Mouse (Mus musculus) megakaryocyte, embryonic 14.5 days (primary cell): ENCODE data around the gene Zfp68. TPM values are rescaled to one million over a fixed set of nuclear protein-coding genes. Genes with fewer than 3 reads are reported as not detected.
"Not testable (repeated sequence)": the region's sequence is repeated elsewhere in the genome, so short reads cannot be mapped to it uniquely, and the experiment has no call there.

ENCODE experiments used
- H3K27me3 ChIP-seq: replicated peaks from 2 replicates; pipeline ENCODE3; 2012; ENCODE audit warnings: inconsistent platforms
- H3K36me3 ChIP-seq: replicated peaks from 2 replicates; pipeline ENCODE3; 2012; ENCODE audit warnings: low read length, inconsistent platforms, mixed read lengths
- H3K4me1 ChIP-seq: 2 replicates; pipeline ENCODE4 v1.6.1; 2012; ENCODE audit warnings: inconsistent platforms
- H3K4me3 ChIP-seq: replicated peaks from 2 replicates; pipeline ENCODE3; 2012; ENCODE audit warnings: moderate library complexity, mild to moderate bottlenecking, inconsistent platforms
- H3K9me3 ChIP-seq: 2 replicates; pipeline ENCODE4 v1.6.1; 2012; ENCODE audit warnings: inconsistent platforms
- FLI1 ChIP-seq: IDR thresholded peaks from 2 replicates; pipeline ENCODE4 v1.6.1; 2012; ENCODE audit warnings: low read length, inconsistent platforms, mixed read lengths
- GATA1 ChIP-seq: IDR thresholded peaks from 3 replicates; pipeline ENCODE4 v1.6.1; 2012; ENCODE audit warnings: mixed read lengths, low read length, inconsistent platforms, borderline replicate concordance
- polyA plus RNA-seq: library from polyadenylated mRNA; stranded (reverse); fragments of >175 nt; gene quantifications from 2 replicates; pipeline ENCODE4 v1.2.3, GENCODE M21; 2012; ENCODE audit warnings: low replicate concordance; ENCODE audit not compliant: insufficient read depth

Zfp68 gene
- polyA plus RNA-seq, 1 experiment: 1.1 TPM

- no peaks in the 10 kb centered on the region for H3K27me3 ChIP-seq
- peaks cover 15% of the 10 kb centered on the region for H3K36me3 ChIP-seq
- peak within 1 kb of the TSS; percentile 94 for H3K4me3 ChIP-seq
- peaks cover 58% of the 10 kb centered on the region for H3K4me1 ChIP-seq
- no peak for TF ChIP-seq FLI1
- no peak for TF ChIP-seq GATA1
- peaks cover 3% of the 10 kb centered on the region; the same call in 1 of the 2 replicates for H3K9me3 ChIP-seq
Measured at GRCm38 (mm10) chr5:138622645-138623477, 3.3 kb upstream of the Zfp68 start, which contains the start of gene A430033K04Rik. A430033K04Rik (plus strand) TSS chr5:138622859.

DNA sequence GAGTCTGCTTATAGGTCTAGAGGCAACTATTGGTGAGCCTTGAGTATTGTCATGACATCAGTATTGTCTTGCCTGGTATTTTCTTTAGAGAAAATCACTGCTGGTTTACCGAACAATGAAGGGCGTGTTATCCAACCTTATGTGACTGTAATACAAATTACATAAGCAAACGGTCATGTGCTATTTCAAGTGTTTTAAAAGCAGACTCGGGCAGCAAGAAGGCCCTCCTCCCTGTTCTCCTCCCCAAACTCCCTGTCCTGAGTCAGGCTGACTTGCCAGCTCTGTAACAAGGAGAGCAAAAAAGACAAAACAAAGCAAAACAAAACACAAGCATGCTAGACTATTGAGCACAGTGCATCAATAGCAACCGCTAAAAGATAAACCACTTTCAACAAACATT lies 1.3 kb upstream of the Zfp68 start:
- Histone ChIP-seq H3K9me3 (peaks cover 11% of the 10 kb centered on the region), H3K36me3 (peaks cover 30% of the 10 kb centered on the region), H3K4me3 (peak overlapping the region; percentile 23), H3K4me1 (peaks cover 62% of the 10 kb centered on the region), H3K27me3 (no peaks in the 10 kb centered on the region)
- TF ChIP-seq FLI1 (no peak), GATA1 (no peak)

DNA sequence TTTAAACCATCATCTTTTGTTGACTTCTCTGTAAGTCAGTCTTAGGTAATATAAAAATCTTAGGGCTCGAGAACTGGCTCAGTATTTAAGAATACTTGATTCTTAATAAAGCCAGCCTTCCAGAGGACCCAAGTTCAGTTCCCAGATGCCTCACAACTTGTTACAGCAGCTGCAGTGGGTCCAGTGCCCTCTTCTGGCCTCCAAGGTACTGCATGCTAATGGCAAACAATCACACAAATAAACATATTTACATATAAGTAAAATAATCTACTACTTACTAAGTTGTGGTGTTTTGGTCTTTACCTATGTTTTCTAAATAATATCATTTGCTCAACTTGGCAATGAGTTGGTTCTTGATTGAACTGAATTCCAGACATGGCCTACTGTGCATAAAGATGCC lies 1.2 kb downstream of the Zfp68 start:
- Histone ChIP-seq H3K9me3 (peaks cover 24% of the 10 kb centered on the region), H3K36me3 (peaks cover 50% of the 10 kb centered on the region), H3K4me1 (peaks cover 47% of the 10 kb centered on the region), H3K27me3 (no peaks in the 10 kb centered on the region), H3K4me3 (peak overlapping the region; percentile 100)
- TF ChIP-seq GATA1: no peak

GRCm38 (mm10) chr5:138587396-138587795 lies 32.2 kb downstream of the Zfp68 start:
- Histone ChIP-seq H3K4me3 (no peak overlapping the region), H3K36me3 (no peaks in the 10 kb centered on the region), H3K9me3 (peaks cover 21% of the 10 kb centered on the region), H3K4me1 (no peaks in the 10 kb centered on the region), H3K27me3 (no peaks in the 10 kb centered on the region)
- no peak for TF ChIP-seq FLI1
- TF ChIP-seq GATA1: no peak

GRCm38 (mm10) chr5:138571623-138572022 lies 47.9 kb downstream of the Zfp68 start:
- Histone ChIP-seq H3K36me3 (no peaks in the 10 kb centered on the region), H3K9me3 (peaks cover 12% of the 10 kb centered on the region), H3K4me1 (no peaks in the 10 kb centered on the region), H3K4me3 (no peak overlapping the region), H3K27me3 (no peaks in the 10 kb centered on the region)
- TF ChIP-seq FLI1 (no peak), GATA1 (no peak)

DNA sequence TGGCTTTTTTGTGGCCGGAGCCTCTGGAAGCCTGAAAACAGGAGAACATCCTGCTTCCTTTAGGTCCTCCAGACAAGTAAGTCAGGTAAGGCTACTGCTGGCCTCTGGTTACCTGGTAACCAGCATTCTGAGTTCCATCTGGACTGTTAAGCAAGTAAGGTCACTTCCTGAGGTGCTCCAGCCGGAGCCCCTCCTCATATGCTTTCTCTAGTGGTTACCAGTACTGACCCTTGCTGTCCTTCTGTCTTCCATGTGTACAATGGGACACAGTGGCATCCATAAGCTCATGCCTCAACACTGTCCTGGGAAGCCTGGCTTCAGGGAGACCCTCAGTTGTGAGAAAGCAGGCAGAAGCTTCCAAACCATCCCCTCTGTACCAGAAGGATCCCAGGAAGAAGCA lies 54.9 kb downstream of the Zfp68 start, which contains the start of gene 1700123K08Rik:
1700123K08Rik (minus strand) TSS at position 101 of the 400 bp plus-strand sequence.
- not testable (repeated sequence) for H3K4me1 ChIP-seq, H3K4me3 ChIP-seq, H3K27me3 ChIP-seq, H3K9me3 ChIP-seq, H3K36me3 ChIP-seq

Other genes starting within 250 kb of the Zfp68 start
- 0.27 TPM in 1 of 2 replicates, not detected in the other for gene Zfp157, start 178.3 kb downstream of the Zfp68 start, polyA plus RNA-seq
- not detected in 2 replicates for gene 1700123K08Rik, start 55.0 kb downstream of the Zfp68 start, polyA plus RNA-seq
- gene A430033K04Rik, start 3.1 kb upstream of the Zfp68 start, polyA plus RNA-seq: 0.31 TPM in 1 of 2 replicates, not detected in the other
- 8.0 and 54.6 TPM in 2 replicates for gene Fam20c, start 134.8 kb upstream of the Zfp68 start, polyA plus RNA-seq
- gene Gm5294, start 200.3 kb upstream of the Zfp68 start, polyA plus RNA-seq: not detected in 2 replicates